Comparison of ENCODE assay signal across 8 mouse cellular contexts in genomic region chr11:20331027-20331689, GRCm38 (mm10). TPM values are rescaled to one million over a fixed set of nuclear protein-coding genes. Genes with fewer than 3 reads are reported as not detected.
DNase-seq lines count a peak whose midpoint lies in the region; ATAC-seq and TF ChIP-seq lines count a peak whose summit lies in the region.

No protein-coding gene starts in this region.

- TF ChIP-seq POLR2A in bone marrow macrophage, adult 2 months (IDR thresholded peaks at IDR 0.05; ENCODE audit: borderline replicate concordance, low read depth, low read length), result no peak
- no peak for TF ChIP-seq POLR2A in lung, adult 2 months (IDR thresholded peaks at IDR 0.05; ENCODE audit: borderline replicate concordance, extremely low read depth, low read depth, low read length)

- peak overlapping the region; percentile 68; the same call in 1 of the 2 replicates for H3K9ac ChIP-seq in kidney, embryonic 15.5 days
- peak overlapping the region; percentile 83 for H3K9ac ChIP-seq in hindbrain, embryonic 16.5 days (ENCODE audit: low read depth, low read length)
- H3K9ac ChIP-seq in midbrain, postnatal 0 days (replicated peaks; ENCODE audit: low read length, poor library complexity, severe bottlenecking), result peak overlapping the region; percentile 86

- H3K4me1 ChIP-seq in kidney, embryonic 15.5 days, result peaks cover 28% of the 10 kb centered on the region
- H3K4me1 ChIP-seq in bone marrow macrophage, adult 2 months (ENCODE audit: control insufficient read depth, insufficient read depth, low read length), result peaks cover 19% of the 10 kb centered on the region
- H3K4me1 ChIP-seq in hindbrain, embryonic 16.5 days (ENCODE audit: control insufficient read depth, insufficient read depth, low read depth, low read length), result peaks cover 27% of the 10 kb centered on the region
- peaks cover 14% of the 10 kb centered on the region; the same call in 1 of the 2 replicates for H3K4me1 ChIP-seq in midbrain, postnatal 0 days (ENCODE audit: insufficient read depth, low read length)
- no peaks in the 10 kb centered on the region for H3K4me1 ChIP-seq in lung, adult 2 months (ENCODE audit: control insufficient read depth, insufficient read depth, low read length)

- no peak for DNase-seq in kidney, adult 18-20 months
- DNase-seq in midbrain, postnatal 0 days (ENCODE audit: low spot score), result no peak
- DNase-seq in left cerebral cortex, postnatal 14 days (ENCODE audit: low spot score in 2 of 2), result no peak
- DNase-seq in lung, adult 2 months, result no peak
- no peak for DNase-seq in gastrocnemius, postnatal 25 days

- H3K36me3 ChIP-seq in kidney, embryonic 15.5 days, result no peaks in the 10 kb centered on the region
- no peaks in the 10 kb centered on the region for H3K36me3 ChIP-seq in hindbrain, embryonic 16.5 days (ENCODE audit: control insufficient read depth, insufficient read depth, low read length)
- no peaks in the 10 kb centered on the region for H3K36me3 ChIP-seq in midbrain, postnatal 0 days (ENCODE audit: insufficient read depth, low read length)

- ATAC-seq in kidney, embryonic 15.5 days (replicated peaks; ENCODE audit: low FRiP score), result no peak
- no peak for ATAC-seq in hindbrain, embryonic 16.5 days
- no peak for ATAC-seq in midbrain, postnatal 0 days (ENCODE audit: low FRiP score)

- intact Hi-C loops in left cerebral cortex, postnatal 14 days (cut with DNase I), result loop anchor here (5.0 kb wide), 2 partner anchors 66 to 69 kb away; no protein-coding TSS in a partner anchor

- H3K4me2 ChIP-seq in kidney, embryonic 15.5 days, result peak overlapping the region; percentile 100
- peak overlapping the region; percentile 67 for H3K4me2 ChIP-seq in hindbrain, embryonic 16.5 days (ENCODE audit: low read length)
- H3K4me2 ChIP-seq in midbrain, postnatal 0 days (ENCODE audit: low read depth, low read length, poor library complexity, severe bottlenecking), result peak overlapping the region; percentile 73

- 39% methylated on average over 9 of the region's 9 CpGs for WGBS in kidney, embryonic 15.5 days
- 36% methylated on average over 9 of the region's 9 CpGs for WGBS in hindbrain, embryonic 16.5 days
- WGBS in midbrain, postnatal 0 days, result 30% methylated on average over 9 of the region's 9 CpGs
- WGBS in lung, adult 2 months, result 60% methylated on average over 9 of the region's 9 CpGs

- no peak overlapping the region for H3K27ac ChIP-seq in kidney, embryonic 15.5 days
- no peak overlapping the region for H3K27ac ChIP-seq in bone marrow macrophage, adult 2 months (ENCODE audit: insufficient read depth, low read depth, low read length)
- no peak overlapping the region for H3K27ac ChIP-seq in hindbrain, embryonic 16.5 days (ENCODE audit: low read depth, low read length)
- peak overlapping the region; percentile 92 for H3K27ac ChIP-seq in midbrain, postnatal 0 days (ENCODE audit: low read depth, low read length)

- H3K9me3 ChIP-seq in kidney, embryonic 15.5 days (replicated peaks), result no peaks in the 10 kb centered on the region
- H3K9me3 ChIP-seq in hindbrain, embryonic 16.5 days (ENCODE audit: control insufficient read depth, low read length), result no peaks in the 10 kb centered on the region
- no peaks in the 10 kb centered on the region for H3K9me3 ChIP-seq in midbrain, postnatal 0 days (ENCODE audit: low read length)

- H3K27me3 ChIP-seq in kidney, embryonic 15.5 days, result no peaks in the 10 kb centered on the region
- H3K27me3 ChIP-seq in hindbrain, embryonic 16.5 days (replicated peaks; ENCODE audit: control insufficient read depth, insufficient read depth, low read length), result no peaks in the 10 kb centered on the region
- H3K27me3 ChIP-seq in midbrain, postnatal 0 days (ENCODE audit: insufficient read depth, low read length), result no peaks in the 10 kb centered on the region

- H3K4me3 ChIP-seq in kidney, embryonic 15.5 days (replicated peaks), result peak overlapping the region; percentile 69
- peak overlapping the region; percentile 69; the same call in 1 of the 2 replicates for H3K4me3 ChIP-seq in bone marrow macrophage, adult 2 months (ENCODE audit: insufficient read depth, low read length)
- peak overlapping the region; percentile 68 for H3K4me3 ChIP-seq in hindbrain, embryonic 16.5 days (ENCODE audit: low read length)
- peak overlapping the region; percentile 69 for H3K4me3 ChIP-seq in midbrain, postnatal 0 days (ENCODE audit: low read depth, low read length)
- H3K4me3 ChIP-seq in lung, adult 2 months (replicated peaks; ENCODE audit: extremely low read depth, low read depth, low read length), result no peak overlapping the region

- no peak for TF ChIP-seq CTCF in bone marrow macrophage, adult 2 months (IDR thresholded peaks at IDR 0.05; ENCODE audit: low read depth, low read length)
- no peak for TF ChIP-seq CTCF in midbrain, postnatal 0 days (IDR thresholded peaks at IDR 0.05)
- TF ChIP-seq CTCF in lung, adult 2 months (IDR thresholded peaks at IDR 0.05; ENCODE audit: insufficient read depth, low read length), result no peak

RNA-seq across cellular contexts. Expression of gene Slc1a4, which starts 1.4 kb away (rescaled TPM):
- 10.0 and 10.1 TPM in 2 replicates for polyA plus RNA-seq in kidney, embryonic 15.5 days (2015; fragmentation: Nextera tagmentation; extraction: Ambion mirVana)
- polyA plus RNA-seq in bone marrow macrophage, adult 2 months (2012; ENCODE audit: insufficient read depth, insufficient read length, missing spikeins), result 0.51 and 0.61 TPM in 2 replicates
- 79.4 and 82.1 TPM in 2 replicates for polyA plus RNA-seq in hindbrain, embryonic 16.5 days (2015; fragmentation: Nextera tagmentation; extraction: Ambion mirVana)
- 177 and 180 TPM in 2 replicates for total RNA-seq in midbrain, postnatal 0 days (2014; rRNA removed)
- polyA plus RNA-seq in midbrain, postnatal 0 days (2015; fragmentation: Nextera tagmentation; extraction: Ambion mirVana), result 70.3 and 76.5 TPM in 2 replicates
- 10 to 100 TPM; 46.4 to 49.0 TPM for total RNA-seq in left cerebral cortex, postnatal 14 days (2021)
- 7.5 and 12.5 TPM in 2 replicates for polyA plus RNA-seq in lung, adult 2 months (2012; rRNA removed)
- 1 to 10 TPM; 1.2 to 1.3 TPM for total RNA-seq in gastrocnemius, postnatal 25 days (2021)
